ENCODE assay signal across 10 mouse cellular contexts in genomic region chr2:27680595-27680994, GRCm38 (mm10). TPM values are rescaled to one million over a fixed set of nuclear protein-coding genes. Genes with fewer than 3 reads are reported as not detected.
DNase-seq lines count a peak whose midpoint lies in the region; ATAC-seq and TF ChIP-seq lines count a peak whose summit lies in the region.
"Had no signal": no experiment of that assay in that cellular context is flagged by ENCODE, and none has a peak within 500 bp of the region (broad histone marks: within the 10 kb centered on the region; RNA-seq: fewer than 3 reads in every experiment).

No protein-coding gene starts in this region.

- DNase-seq in heart, embryonic 10.5 days (ENCODE audit: low spot score), result no peak
- no peak for DNase-seq in heart, postnatal 25 days (ENCODE audit: low spot score)
- no peak for DNase-seq in neural tube, embryonic 10.5 days (ENCODE audit: extremely low spot score, low spot score)
- no peak for DNase-seq in limb, embryonic 10.5 days (ENCODE audit: low spot score)
- no peak for DNase-seq in stomach, postnatal 0 days (ENCODE audit: low spot score)
- DNase-seq in layer of hippocampus, adult 8-10 months (ENCODE audit: low spot score in 2 of 2), result no peak
- no peak for DNase-seq in ovary, adult 18-20 months (ENCODE audit: low spot score)
- DNase-seq: lung, postnatal 4 days had no signal

- no peak for TF ChIP-seq CTCF in stomach, postnatal 0 days (IDR thresholded peaks at IDR 0.05; ENCODE audit: low read depth)

- no peak for ATAC-seq in neural tube, embryonic 12.5 days (ENCODE audit: low FRiP score, low read depth)
- no peak for ATAC-seq in stomach, postnatal 0 days (ENCODE audit: low FRiP score, low TSS enrichment)

- 57% methylated on average over 4 of the region's 4 CpGs for WGBS in heart, embryonic 10.5 days
- 88% methylated on average over 4 of the region's 4 CpGs for WGBS in neural tube, embryonic 12.5 days
- WGBS in limb, embryonic 10.5 days, result 88% methylated on average over 4 of the region's 4 CpGs
- WGBS in stomach, postnatal 0 days, result 61% methylated on average over 4 of the region's 4 CpGs

- intact Hi-C loops in heart, postnatal 25 days (cut with DNase I), result no loop called here

- no peak for TF ChIP-seq EP300 in stomach, postnatal 0 days (optimal IDR thresholded peaks at IDR 0.05)

- peaks cover 90% of the 10 kb centered on the region for H3K4me1 ChIP-seq in heart, embryonic 10.5 days
- peaks cover 79% of the 10 kb centered on the region for H3K4me1 ChIP-seq in neural tube, embryonic 12.5 days
- peaks cover 87% of the 10 kb centered on the region for H3K4me1 ChIP-seq in limb, embryonic 10.5 days
- peaks cover 33% of the 10 kb centered on the region for H3K4me1 ChIP-seq in stomach, postnatal 0 days (replicated peaks; ENCODE audit: control insufficient read depth, insufficient read depth)

- H3K4me2 ChIP-seq in neural tube, embryonic 12.5 days (replicated peaks), result no peak overlapping the region
- peak overlapping the region; percentile 78 for H3K4me2 ChIP-seq in stomach, postnatal 0 days (replicated peaks; ENCODE audit: low read depth)

- H3K9ac ChIP-seq in neural tube, embryonic 12.5 days, result peak overlapping the region; percentile 1; the same call in 1 of the 2 replicates
- peak overlapping the region; percentile 47; the same call in 1 of the 2 replicates for H3K9ac ChIP-seq in stomach, postnatal 0 days (ENCODE audit: low read length)

- peak overlapping the region; percentile 98 for H3K27ac ChIP-seq in heart, embryonic 10.5 days
- no peak overlapping the region for H3K27ac ChIP-seq in neural tube, embryonic 12.5 days
- H3K27ac ChIP-seq in limb, embryonic 10.5 days, result peak overlapping the region; percentile 97
- peak overlapping the region; percentile 86 for H3K27ac ChIP-seq in stomach, postnatal 0 days (replicated peaks)

- no peaks in the 10 kb centered on the region for H3K36me3 ChIP-seq in heart, embryonic 10.5 days
- no peaks in the 10 kb centered on the region for H3K36me3 ChIP-seq in neural tube, embryonic 12.5 days
- no peaks in the 10 kb centered on the region for H3K36me3 ChIP-seq in limb, embryonic 10.5 days
- H3K36me3 ChIP-seq in stomach, postnatal 0 days (ENCODE audit: control insufficient read depth, insufficient read depth, low read length), result no peaks in the 10 kb centered on the region

- no peaks in the 10 kb centered on the region for H3K9me3 ChIP-seq in heart, embryonic 10.5 days
- no peaks in the 10 kb centered on the region for H3K9me3 ChIP-seq in neural tube, embryonic 12.5 days
- H3K9me3 ChIP-seq in limb, embryonic 10.5 days (replicated peaks), result no peaks in the 10 kb centered on the region
- no peaks in the 10 kb centered on the region for H3K9me3 ChIP-seq in stomach, postnatal 0 days (ENCODE audit: control insufficient read depth, low read length)

- 0 out of 2 replicates have a peak overlapping the region, but pooled peaks have one; percentile 98 for H3K4me3 ChIP-seq in heart, embryonic 10.5 days
- H3K4me3 ChIP-seq in neural tube, embryonic 12.5 days, result no peak overlapping the region
- no peak overlapping the region for H3K4me3 ChIP-seq in limb, embryonic 10.5 days
- no peak overlapping the region for H3K4me3 ChIP-seq in stomach, postnatal 0 days (ENCODE audit: low read depth, low read length)
- H3K4me3 ChIP-seq: erythroblast, embryonic 14.5 days had no signal

- peaks cover 15% of the 10 kb centered on the region; the same call in 1 of the 2 replicates for H3K27me3 ChIP-seq in heart, embryonic 10.5 days (ENCODE audit: insufficient read depth, poor library complexity, severe bottlenecking)
- H3K27me3 ChIP-seq in neural tube, embryonic 12.5 days (replicated peaks), result no peaks in the 10 kb centered on the region
- no peaks in the 10 kb centered on the region for H3K27me3 ChIP-seq in limb, embryonic 10.5 days (ENCODE audit: low read depth, poor library complexity, severe bottlenecking)
- H3K27me3 ChIP-seq in stomach, postnatal 0 days (ENCODE audit: control insufficient read depth, insufficient read depth, low read length), result no peaks in the 10 kb centered on the region

RNA-seq across cellular contexts. Expression of gene Rxra, which starts 4.4 kb away (rescaled TPM):
- 6.4 and 8.0 TPM in 2 replicates for polyA plus RNA-seq in heart, embryonic 10.5 days (2016; fragmentation: Nextera tagmentation; extraction: Ambion mirVana)
- total RNA-seq in heart, postnatal 25 days (2021), result 10 to 100 TPM; 41.5 to 45.9 TPM
- polyA plus RNA-seq in neural tube, embryonic 12.5 days (2016; fragmentation: Nextera tagmentation; extraction: Ambion mirVana), result 6.6 and 7.3 TPM in 2 replicates
- polyA plus RNA-seq in limb, embryonic 10.5 days (2016; fragmentation: Nextera tagmentation; extraction: Ambion mirVana), result 8.7 and 10.9 TPM in 2 replicates
- 8.7 and 10.5 TPM in 2 replicates for polyA plus RNA-seq in stomach, postnatal 0 days (2015; fragmentation: Nextera tagmentation; extraction: Ambion mirVana)
- total RNA-seq in layer of hippocampus, adult 8-10 months (2022), result 10 to 100 TPM; 31.6 to 33.9 (median 32.9) TPM
